Mouse (Mus musculus) right cerebral cortex, postnatal 25 days (tissue): Measurements from ENCODE around the gene Tmem184b.

Experiments used
- DNase-seq: peaks from one replicate; pipeline ENCODE4 v3.0.0; 2022

Gene Tmem184b

DNA sequence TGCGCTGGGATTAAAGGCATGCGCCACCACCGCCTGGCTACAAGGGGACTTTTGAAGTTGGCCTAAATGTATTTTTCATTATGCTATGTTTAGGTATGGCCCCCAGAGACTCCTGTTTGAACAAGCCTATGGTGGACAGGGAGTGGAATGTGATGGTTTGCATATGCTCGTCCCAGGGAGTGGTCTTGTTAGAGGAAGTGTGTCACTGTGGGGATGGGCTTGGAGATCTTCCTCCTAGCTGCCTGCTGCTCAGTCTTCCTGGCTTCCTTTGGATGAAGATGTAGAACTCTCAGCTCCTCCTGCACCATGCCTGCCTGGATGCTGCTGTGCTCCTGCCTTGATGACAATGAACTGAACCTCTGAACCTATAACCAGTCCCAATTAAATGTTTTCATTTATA lies 72.8 kb downstream of the Tmem184b start:
- DNase-seq = no peak

DNA sequence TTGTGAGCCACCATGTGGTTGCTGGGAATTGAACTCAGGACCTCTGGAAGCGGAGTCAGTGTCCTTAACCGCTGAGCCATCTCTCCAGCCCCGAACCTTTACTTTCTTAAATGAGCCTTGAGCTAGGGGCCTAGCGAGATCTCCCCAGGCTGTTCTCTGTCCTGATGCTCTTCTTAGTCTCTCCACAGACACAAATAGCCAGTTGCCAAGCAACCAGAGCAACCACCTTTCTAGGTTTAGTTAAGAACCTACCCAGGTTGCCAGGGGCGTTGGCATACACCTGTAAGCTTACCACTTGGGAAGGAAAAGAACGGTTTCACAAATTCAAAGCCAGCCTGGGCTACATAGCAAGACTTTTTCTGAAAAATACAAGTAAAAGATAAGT lies 73.4 kb downstream of the Tmem184b start:
- DNase-seq = no peak

DNA sequence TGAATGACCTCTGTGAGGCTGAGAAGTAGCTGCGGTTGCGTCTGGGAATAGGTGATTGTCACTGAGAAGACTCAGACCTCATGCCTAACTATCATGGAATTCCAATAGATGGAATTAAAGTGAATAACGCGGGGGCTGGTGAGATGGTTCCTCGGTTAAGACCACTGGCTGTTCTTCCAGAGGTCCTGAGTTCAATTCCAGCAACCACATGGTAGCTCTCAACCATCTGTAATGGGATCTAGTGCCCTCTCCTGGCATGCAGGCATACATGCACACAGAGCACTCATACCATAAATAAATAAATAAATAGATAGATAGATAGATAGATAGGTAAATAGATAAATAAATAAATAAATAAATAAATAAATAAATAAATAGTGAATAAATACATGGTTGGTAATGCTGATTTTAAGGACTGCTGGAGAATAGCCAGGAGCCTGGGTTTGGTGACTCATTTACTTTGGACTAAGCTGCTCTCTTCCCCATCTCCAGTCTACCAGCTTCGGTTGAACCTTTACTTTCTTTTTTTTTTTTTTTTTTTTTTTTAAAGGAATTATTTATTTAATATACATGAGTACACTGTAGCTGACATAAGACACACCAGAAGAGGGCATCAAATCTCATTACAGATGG lies 73.9 kb downstream of the Tmem184b start:
- no peak for DNase-seq

DNA sequence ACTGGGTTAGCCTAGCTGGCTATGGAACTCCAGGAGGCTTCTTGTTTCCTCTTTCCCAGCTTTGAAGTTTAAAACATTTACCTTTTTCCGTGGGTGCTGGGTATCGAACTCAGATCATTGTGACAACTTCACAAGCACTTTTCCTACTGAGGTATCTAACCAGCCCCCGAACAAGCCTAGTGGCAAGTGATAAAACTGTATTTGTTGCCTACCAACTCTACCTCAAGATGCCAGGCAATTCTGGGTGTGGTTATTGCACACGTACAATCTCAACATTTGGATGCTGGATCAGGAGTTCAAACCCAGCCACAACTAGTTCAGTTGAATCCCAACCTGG lies 74.5 kb downstream of the Tmem184b start:
- DNase-seq = no peak

DNA sequence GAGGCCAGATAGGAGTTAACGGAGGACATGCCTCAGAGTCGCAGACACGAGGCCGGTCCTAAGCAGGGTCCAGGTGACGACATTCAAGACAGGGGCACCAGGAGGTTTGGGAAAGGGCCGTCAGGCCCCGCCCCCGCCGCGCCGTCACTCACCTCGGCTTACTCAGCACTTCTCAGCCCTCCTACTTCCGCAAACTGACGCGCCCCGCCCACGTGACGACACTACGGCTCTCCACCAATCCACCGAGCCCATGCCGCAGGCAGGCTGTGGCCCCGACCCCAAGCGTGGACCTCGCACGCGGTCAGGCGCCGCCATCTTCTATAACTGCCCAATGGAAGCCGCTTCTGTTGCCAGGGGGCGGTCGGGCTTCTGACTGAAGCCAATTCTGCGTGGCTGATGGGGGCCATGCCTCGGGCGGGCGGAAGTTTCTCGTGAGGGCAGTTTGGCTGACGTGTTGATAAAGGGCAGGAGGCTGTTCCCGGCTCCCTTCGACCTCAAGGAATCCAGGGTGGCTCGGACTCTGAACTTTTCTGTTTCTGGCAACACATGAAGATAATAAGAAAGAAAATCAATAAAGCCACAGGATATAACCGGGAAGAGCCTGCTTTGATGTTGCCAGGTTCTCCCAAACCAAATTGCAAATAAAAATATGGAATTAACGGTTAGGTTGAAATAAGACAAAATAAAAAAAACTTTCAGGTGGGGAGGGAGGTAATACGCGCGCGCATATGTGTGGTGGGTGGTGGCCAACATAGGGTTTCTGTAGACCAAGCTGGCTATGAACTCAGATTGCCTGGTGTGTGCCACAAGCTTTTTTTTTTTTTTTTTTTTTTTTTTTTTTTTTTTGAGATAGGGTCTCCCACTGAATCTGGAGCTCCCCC lies 75.1 kb downstream of the Tmem184b start, which contains the start of gene Pla2g6:
TSS of gene Pla2g6 (minus strand) at position 333 of the 881 bp plus-strand sequence.
- DNase-seq = peak; percentile 97

DNA sequence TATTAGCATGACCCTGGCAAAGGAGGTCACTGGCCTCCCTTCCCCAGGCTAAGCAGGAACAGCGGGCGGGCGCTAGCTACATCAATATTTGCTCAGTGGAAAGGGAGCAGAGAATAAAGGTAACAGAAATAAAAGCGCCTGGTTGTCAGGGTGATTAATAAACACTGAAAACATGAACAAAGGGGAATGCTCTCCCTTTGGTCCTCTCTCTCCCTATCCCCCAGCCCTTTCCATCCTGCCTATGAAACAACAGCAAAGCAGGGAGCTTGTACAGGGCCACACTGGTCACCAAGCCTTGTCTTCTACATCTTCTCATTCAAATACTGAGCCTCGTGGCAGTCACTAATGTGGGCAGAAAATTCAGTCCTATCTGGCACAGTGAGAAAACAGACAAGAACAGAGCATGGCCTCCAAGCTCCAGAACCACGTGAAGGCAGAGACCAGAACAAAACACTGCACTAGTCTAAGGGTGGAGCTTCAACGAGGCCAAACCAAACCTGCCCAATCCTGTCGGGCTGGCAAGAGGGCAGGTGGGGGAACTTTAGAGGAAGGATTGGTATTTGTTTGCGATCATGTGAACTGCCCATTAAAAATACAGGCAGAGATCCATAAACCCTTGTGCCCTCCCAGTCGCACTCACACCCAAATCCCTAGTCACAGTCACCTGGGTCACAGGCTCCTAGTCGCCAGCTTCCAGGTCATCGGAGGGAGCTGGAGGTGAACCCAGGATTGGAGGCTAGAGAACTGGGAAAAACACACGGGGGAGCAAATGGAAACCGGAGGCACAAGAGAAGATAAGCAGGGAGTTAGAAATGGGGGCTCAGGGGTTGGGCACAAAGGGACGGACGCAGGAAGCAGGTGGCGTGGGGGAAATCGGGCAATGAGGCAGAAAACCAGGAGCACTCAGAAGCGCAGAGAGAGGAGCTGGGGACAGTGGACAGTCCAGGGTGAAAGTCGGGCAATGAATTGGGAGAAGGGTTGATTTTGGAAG lies 76.1 kb downstream of the Tmem184b start:
- DNase-seq = peak; percentile 23

DNA sequence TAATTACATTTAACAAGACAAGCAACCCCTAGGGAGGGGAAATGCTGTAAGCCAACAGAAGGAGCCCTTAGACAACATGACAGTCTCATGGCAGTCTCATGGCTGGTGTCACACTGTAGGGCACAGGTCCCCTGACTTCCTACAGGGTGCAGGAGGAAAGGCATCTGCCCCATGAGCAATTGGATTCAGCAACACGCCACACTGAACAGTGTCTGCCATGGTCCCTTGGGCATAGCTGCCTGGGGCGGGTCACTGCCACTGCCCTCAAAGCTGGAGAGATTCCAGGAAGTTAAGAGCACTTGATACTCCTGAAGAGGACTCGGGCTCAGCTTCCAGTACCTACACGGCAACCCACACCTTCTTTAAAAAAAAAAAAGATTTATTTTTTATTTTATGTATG lies 77.1 kb downstream of the Tmem184b start:
- no peak for DNase-seq

DNA sequence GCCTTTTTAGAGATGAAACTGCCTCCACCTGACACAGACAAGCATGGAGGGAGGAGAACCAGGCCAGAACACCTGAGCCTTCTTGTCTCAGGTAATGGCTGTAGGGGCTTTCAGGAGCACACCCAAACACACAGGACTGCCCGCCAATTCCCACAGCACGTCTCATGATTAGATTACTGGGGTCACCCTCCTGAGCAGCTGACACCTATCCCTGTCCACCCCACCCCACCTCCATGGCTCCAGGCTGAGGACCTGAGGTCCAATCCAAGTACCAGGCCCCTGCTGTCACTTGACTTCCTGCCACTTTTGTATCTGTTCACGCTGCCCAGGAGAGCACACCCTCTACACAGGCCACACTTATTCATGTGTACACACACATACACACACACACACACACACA lies 77.6 kb downstream of the Tmem184b start:
- no peak for DNase-seq

DNA sequence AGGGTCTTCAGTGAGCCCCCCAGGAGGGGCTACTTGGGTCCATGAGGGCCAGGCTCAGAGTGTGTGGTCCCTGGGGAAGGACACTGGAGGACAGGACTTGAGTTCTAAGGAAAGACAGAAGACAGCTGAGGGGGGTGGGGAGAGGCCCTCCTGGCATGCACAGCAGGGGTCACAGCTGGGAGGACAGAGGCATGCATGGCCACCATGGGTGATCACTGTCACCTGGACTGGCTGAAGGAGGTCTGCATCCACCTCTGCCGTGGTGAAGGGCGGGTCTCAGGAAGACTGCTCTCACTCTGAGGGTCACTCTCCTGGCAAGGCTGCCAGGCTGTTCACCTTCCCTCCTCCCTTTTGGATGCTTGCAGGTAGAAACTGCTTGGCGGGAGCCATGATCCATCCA lies 79.0 kb downstream of the Tmem184b start:
- no peak for DNase-seq

DNA sequence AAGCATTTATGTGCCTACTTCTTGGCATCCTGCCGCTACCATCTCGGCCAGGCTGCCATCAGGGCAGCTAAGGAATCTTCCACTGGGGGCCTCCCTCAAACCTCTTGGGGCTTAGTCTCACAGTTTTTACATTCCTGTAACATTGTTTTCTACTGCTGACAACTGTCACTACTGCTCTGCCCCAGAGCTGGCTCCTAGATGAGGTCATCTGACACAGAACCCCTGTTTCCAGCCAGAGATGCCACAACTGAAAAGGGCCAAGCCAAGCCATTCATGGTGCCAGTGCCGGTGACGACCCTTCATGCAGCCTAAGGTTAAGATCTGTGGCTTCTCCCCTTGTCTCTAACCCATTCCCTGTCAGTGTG lies 79.6 kb downstream of the Tmem184b start:
- DNase-seq = no peak

DNA sequence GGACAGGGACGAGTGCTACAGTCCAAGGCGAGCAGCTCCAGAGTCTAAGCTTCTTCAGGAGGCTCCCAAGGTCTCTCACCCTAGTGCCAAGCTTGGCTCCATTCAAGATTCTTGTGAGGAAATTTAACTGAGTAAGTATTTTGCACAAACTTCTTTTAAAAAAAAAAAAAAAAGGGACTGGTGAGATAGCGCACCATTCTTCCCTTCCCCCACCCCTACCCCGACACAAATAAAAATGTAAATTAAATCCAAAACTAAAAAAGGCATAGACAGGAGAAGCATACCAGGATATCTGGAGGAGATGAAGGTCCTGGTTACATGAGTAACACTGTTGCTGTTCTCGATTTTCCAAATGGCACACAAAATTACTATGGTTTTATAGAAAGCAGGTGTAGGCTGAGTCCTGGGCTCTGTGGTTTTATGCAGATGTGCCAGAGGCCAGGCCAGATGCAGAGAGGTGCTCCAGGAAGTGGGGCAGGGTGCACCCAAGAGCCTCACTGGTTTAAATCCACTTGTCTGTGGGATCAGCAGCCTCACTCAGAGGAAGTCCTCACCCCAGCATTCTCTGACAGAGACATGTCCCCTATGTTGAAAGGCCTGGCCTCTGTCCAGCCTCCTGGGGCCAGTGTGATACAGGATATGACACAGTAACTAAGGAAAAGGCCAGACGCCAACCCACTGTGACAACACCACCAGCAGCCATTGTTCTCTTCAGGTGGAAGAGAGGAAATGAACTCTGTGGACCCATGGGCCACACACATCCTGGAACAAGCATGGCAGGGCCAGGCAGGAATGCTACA lies 80.2 kb downstream of the Tmem184b start:
- no peak for DNase-seq

DNA sequence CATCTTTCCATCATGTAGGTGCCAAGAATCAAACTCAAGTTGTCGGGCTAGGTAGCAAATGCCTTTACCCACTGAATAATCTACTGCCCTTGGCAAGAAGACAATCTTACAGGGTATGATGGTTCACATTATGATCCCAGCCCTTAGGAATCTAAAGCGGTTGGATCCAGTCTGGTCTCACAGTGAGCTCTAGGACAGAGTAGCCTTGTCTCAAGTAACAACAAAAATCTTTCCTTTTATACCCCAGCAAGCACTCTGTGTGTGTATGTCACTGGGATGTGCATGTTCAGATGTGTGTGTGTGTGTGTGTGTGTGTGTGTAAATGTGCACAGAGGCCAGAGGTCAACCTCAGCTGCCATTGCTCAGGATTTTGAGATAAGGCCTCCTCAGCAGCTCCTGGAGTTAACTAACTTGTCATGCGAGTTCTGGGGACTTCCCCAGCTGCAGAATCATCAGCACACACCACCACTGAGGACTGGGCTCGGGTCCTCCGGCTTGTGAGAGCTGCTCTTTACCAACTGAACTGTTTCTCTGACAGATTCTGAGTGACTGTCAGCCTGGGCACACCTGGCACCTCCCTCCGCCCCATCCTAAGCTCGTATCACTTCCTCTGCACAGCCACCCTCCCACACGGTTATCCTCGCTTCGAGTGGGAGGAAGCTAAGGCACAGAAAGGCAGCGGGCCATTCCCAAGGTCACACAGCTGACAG lies 80.9 kb downstream of the Tmem184b start:
- DNase-seq = no peak

DNA sequence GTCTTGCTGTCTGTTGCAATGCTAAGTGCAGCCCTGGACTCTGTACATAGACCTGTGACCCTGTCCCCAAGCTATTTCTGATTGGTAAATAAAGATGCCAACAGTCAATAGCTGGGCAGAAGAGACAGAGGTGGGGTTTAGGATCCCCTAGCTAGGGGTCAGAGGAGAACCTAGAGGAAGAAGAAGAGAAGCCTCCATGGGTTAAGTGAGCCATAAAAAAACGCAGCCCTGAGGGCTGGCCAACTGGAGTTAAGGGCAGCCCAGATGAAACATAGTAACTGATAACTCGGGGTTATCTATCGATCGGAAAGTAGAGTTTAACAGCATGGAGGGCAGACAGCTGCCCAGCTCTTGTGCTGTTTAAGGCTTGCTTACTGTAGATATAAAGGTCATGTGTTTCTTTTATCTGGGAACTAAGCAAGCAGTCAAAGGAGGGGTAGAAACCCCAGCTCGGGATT lies 81.6 kb downstream of the Tmem184b start:
- no peak for DNase-seq

DNA sequence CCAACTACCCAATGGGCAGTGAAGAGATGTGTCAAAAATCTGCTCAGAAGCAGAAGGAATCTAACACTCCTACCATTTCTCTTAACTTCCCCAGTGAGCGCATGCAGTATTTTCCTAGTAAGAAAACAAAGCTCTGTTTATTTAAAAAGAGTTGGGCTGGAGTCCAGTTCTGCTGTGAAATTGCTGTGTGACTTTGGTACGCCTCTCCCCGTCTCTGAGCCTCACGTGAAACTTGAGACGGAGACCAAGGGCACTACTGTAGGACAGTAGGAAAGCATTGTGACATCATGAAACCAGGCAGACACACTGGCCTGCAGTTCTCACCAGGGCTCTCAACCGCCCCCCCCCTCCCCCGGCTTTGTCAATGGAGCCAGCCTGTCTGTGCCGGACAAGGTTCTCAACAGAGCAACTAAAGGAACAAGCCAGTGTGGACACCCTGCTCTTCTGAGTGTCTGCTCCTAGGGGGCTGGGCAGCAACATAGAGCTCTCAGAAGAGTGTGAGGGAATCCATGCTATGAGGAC lies 89.5 kb downstream of the Tmem184b start:
- no peak for DNase-seq
